Mouse (Mus musculus) C2C12 (cell line): ENCODE measurements around the gene Gm28053.

Experiments
- CEBPB ChIP-seq: IDR thresholded peaks from one replicate; pipeline ENCODE4 v1.6.1; 2011; ENCODE audit warnings: low read depth, mild to moderate bottlenecking, control low read depth, moderate library complexity
- CTCF ChIP-seq: IDR thresholded peaks from one replicate; pipeline ENCODE4 v1.5.1; 2011; ENCODE audit not compliant: control insufficient read depth, insufficient read depth, insufficient read length
- MYOD1 ChIP-seq: IDR thresholded peaks from one replicate; pipeline ENCODE4 v1.6.1; 2011; ENCODE audit warnings: low read depth; ENCODE audit not compliant: control insufficient read depth, insufficient read length

GRCm38 (mm10) chr6:48684806-48685205 is 33.6 kb upstream of the Gm28053 start:
- no peak for TF ChIP-seq CTCF
- TF ChIP-seq CEBPB = no peak
- TF ChIP-seq MYOD1 = no peak
